Mouse (Mus musculus) E14TG2a.4 (cell line): Measurements from ENCODE around the gene Naa40.

Experiments
- CTCF ChIP-seq: conservative IDR thresholded peaks from 2 replicates; pipeline ENCODE4 v1.5.1; 2014; ENCODE audit warnings: low read length
- NANOG ChIP-seq: IDR thresholded peaks from 2 replicates; pipeline ENCODE4 v1.6.1; 2014; ENCODE audit warnings: borderline replicate concordance, low read length, mixed read lengths

- TF ChIP-seq CTCF (no peak), NANOG (no peak)
These were observed 55.9 kb downstream of the Naa40 start for GRCm38 (mm10) chr19:7185059-7185458.
